Mouse (Mus musculus) brain, embryonic 14.5 days (tissue): ENCODE data around the gene Pip4k2a.

ENCODE experiments used
- CTCF ChIP-seq: fragments of 200-500 bp; IDR thresholded peaks from 2 replicates; pipeline ENCODE4 v1.5.1; 2012; ENCODE audit warnings: inconsistent platforms, mild to moderate bottlenecking, moderate library complexity, borderline replicate concordance; ENCODE audit not compliant: insufficient read depth, insufficient read length; ENCODE audit errors: extremely low read depth
- POLR2A ChIP-seq: fragments of 200-500 bp; IDR thresholded peaks from 2 replicates; pipeline ENCODE4 v1.6.1; 2012; ENCODE audit warnings: mild to moderate bottlenecking, inconsistent platforms, borderline replicate concordance; ENCODE audit not compliant: poor library complexity, insufficient read depth, insufficient read length, severe bottlenecking; ENCODE audit errors: extremely low read depth

- TF ChIP-seq POLR2A (no peak), CTCF (no peak)
These were observed 21.8 kb downstream of the Pip4k2a start for GRCm38 (mm10) chr2:18976175-18976574.
